Mouse (Mus musculus) lung, embryonic 14.5 days (tissue): ENCODE results near the gene Gm20721. TPM values are rescaled to one million over a fixed set of nuclear protein-coding genes. Genes with fewer than 3 reads are reported as not detected.

Experiments used
- ATAC-seq: fragments of 200-750 bp; cut with Nextera tagmentation; 2 replicates; pipeline ENCODE4 v1.8.0; 2017; ENCODE audit warnings: mild to moderate bottlenecking, moderate TSS enrichment, moderate library complexity; ENCODE audit not compliant: insufficient read depth
- DNase-seq: peaks from one replicate; pipeline ENCODE4 v3.0.0-alpha.2; 2015
- H3K27ac ChIP-seq: fragments of 300-500 bp; sonication (generic); 2 replicates; pipeline ENCODE4 v1.5.1; 2014; ENCODE audit warnings: low read depth, mild to moderate bottlenecking, moderate library complexity
- H3K27me3 ChIP-seq: fragments of 300-500 bp; sonication (generic); 2 replicates; pipeline ENCODE4 v1.6.1; 2014; ENCODE audit warnings: low read length, control low read depth; ENCODE audit not compliant: insufficient read depth
- H3K36me3 ChIP-seq: fragments of 300-500 bp; sonication (generic); 2 replicates; pipeline ENCODE4 v1.6.1; 2014; ENCODE audit warnings: control low read depth; ENCODE audit not compliant: insufficient read depth
- H3K4me1 ChIP-seq: fragments of 300-500 bp; sonication (generic); 2 replicates; pipeline ENCODE4 v1.6.1; 2014; ENCODE audit warnings: antibody characterized with exemption, control low read depth; ENCODE audit not compliant: insufficient read depth
- H3K4me2 ChIP-seq: fragments of 300-500 bp; sonication (generic); 2 replicates; pipeline ENCODE4 v1.6.1; 2014; ENCODE audit warnings: mild to moderate bottlenecking
- H3K4me3 ChIP-seq: fragments of 300-500 bp; sonication (generic); 2 replicates; pipeline ENCODE4 v1.5.1; 2014; ENCODE audit warnings: low read depth, low read length
- H3K9ac ChIP-seq: fragments of 300-500 bp; sonication (generic); 2 replicates; pipeline ENCODE4 v1.6.1; 2014
- H3K9me3 ChIP-seq: fragments of 300-500 bp; sonication (generic); 2 replicates; pipeline ENCODE4 v1.6.1; 2016; ENCODE audit warnings: low read depth, low read length, control low read depth
- CTCF ChIP-seq: IDR thresholded peaks from 2 replicates; pipeline ENCODE4 v1.5.1; 2016; ENCODE audit warnings: antibody characterized with exemption, low read depth
- WGBS: fragments of 180-500 bp; shearing (Covaris S2); extraction: QIAGEN DNeasy Blood & Tissue Kit; methylation state at CpG from one replicate; pipeline ENCODE4 v1.1.7; 2014; 5-methylcytosine and 5-hydroxymethylcytosine counted together
- polyA plus RNA-seq: library from polyadenylated mRNA; unstranded; fragments of >200 nt; fragmentation: Nextera tagmentation; extraction: Ambion mirVana; gene quantifications from 2 replicates; pipeline ENCODE4 v1.2.1, GENCODE M21; 2014

Gm20721 gene
- polyA plus RNA-seq, 1 experiment from 2014 or later: 11.3 TPM

DNA sequence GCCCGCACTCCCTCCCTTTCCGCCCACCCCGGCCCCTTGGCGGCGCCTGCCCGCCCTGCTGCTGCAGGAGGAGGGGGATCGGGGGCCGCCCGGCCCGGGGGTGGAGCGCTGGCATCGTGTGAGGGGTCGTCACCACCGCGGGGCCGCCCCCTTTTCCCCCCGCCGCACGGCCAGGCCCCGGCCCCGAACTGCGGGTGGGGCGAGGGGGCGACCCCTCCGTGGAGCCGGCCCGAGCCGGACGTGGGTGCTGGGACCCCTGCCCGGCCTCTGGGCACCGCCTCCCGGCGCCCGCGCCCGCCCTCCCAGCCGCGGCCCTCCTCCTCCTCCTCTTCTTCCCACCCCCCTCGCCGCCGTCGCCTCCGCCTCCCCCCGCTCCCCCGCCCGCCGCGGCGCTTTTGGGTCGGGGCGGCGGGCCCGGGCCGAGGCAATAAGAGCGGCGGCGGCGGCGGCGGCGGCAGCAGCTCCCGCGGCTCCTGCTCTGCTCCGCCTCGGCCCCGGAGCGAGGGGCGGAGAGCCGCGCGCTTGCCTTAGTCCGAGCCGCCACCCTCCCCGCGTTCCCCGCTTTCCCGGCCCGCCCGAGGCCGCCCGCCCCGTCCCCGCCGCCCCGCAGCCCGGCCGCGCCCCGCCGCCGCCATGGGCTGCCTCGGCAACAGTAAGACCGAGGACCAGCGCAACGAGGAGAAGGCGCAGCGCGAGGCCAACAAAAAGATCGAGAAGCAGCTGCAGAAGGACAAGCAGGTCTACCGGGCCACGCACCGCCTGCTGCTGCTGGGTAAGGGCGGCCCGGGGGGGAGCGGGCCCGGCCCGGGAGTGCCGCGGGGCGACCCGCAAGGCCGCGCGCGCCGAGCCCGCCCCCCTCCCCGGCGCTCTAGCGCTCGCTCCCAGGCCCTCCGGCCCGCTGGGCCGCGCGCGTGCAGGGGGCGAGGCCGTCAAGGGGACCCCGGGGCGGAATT, 16.6 kb downstream of the Gm20721 start:
- no peaks in the 10 kb centered on the region for H3K27me3 ChIP-seq
- H3K36me3 ChIP-seq: peaks cover 12% of the 10 kb centered on the region; the same call in 1 of the 2 replicates
- H3K4me2 ChIP-seq: peak overlapping the region; percentile 76
- TF ChIP-seq CTCF: no peak; the same call in 1 of the 2 replicates
- ATAC-seq (peak; percentile 87), DNase-seq (peak; percentile 92)
- H3K9me3 ChIP-seq: peaks cover 12% of the 10 kb centered on the region; the same call in 1 of the 2 replicates
- peak overlapping the region; percentile 96 for H3K4me3 ChIP-seq
- 1% methylated on average over 104 of the region's 131 CpGs for WGBS
- H3K4me1 ChIP-seq: peaks cover 11% of the 10 kb centered on the region
- H3K27ac ChIP-seq: peak overlapping the region; percentile 100
- peak overlapping the region; percentile 99 for H3K9ac ChIP-seq

DNA sequence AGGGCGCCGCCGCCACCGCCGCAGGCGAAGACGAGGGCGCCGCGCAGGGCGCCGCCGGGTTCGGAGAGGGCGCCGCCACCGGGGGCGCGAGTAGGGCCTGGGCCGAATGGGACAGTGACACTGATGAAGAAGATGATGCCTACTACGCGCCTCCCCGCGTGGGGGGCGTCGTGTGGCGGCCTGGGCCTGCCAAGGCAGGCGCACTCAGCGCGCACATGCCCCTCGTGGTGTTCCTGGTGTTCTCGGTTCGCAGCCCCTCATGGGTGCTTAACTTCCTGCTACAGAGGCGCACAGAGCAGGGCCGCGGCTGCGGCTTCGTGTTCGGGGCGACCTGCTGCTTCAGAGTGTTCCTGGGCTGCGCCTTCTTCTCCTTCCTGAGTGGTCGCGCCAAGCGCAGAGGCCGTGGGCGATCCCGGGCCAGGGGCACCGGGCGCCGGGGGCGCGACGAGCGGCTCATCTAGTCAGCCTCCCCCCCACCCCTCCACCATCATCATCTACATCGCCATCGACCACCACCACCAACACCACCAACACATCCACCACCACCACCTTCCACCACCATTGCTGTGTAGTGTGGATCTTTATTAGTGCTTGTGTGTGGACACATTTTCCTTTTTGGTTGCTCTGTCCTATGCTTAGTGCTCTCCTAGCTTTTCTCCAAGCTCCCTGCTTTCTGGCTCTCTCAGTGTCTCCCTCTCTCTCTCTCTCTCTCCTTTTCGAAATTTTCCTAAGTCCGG, 17.4 kb downstream of the Gm20721 start:
- Histone ChIP-seq H3K27me3 (no peaks in the 10 kb centered on the region), H3K36me3 (peaks cover 4% of the 10 kb centered on the region; the same call in 1 of the 2 replicates), H3K9me3 (peaks cover 12% of the 10 kb centered on the region; the same call in 1 of the 2 replicates), H3K4me1 (0 out of 2 replicates have a peak, but pooled peaks cover 4% of the 10 kb centered on the region), H3K4me3 (peak overlapping the region; percentile 96), H3K27ac (peak overlapping the region; percentile 100), H3K9ac (peak overlapping the region; percentile 99), H3K4me2 (peak overlapping the region; percentile 76)
- TF ChIP-seq CTCF: 0 out of 2 replicates have a peak, but pooled peaks have one; percentile 17
- WGBS: 34% methylated on average over 54 of the region's 58 CpGs
- ATAC-seq (peak; percentile 16), DNase-seq (peak; percentile 49)

DNA sequence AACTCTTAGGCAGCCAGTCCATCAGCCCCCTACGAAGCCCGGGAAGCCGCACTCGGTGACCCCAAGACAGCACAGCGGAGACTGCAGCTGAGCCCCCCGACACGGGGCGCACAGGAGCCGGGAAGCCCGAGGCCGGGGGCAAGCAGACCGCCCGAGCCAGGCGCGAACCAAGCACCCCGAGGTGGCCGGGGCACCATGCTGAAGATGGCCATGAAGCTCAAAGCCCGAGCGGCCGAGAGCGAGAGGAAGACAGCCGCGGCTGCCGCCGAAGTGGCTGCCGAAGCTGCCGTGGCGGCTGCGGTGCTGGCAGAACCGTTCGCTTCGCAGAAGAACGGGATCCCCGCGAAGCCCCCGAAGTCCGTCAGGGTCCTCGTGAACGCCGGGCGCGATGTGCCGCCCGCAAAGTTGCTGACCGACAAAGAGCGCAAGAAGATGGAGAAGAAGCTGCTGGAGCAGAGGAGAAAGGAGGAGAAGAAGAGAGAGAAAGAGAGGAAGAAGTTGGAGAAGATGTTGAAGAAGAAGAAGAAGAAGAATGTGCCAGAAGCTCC, 18.1 kb downstream of the Gm20721 start:
- WGBS: 41% methylated on average over 46 of the region's 46 CpGs
- DNase-seq: peak; percentile 37
- peaks cover 12% of the 10 kb centered on the region; the same call in 1 of the 2 replicates for H3K9me3 ChIP-seq

DNA sequence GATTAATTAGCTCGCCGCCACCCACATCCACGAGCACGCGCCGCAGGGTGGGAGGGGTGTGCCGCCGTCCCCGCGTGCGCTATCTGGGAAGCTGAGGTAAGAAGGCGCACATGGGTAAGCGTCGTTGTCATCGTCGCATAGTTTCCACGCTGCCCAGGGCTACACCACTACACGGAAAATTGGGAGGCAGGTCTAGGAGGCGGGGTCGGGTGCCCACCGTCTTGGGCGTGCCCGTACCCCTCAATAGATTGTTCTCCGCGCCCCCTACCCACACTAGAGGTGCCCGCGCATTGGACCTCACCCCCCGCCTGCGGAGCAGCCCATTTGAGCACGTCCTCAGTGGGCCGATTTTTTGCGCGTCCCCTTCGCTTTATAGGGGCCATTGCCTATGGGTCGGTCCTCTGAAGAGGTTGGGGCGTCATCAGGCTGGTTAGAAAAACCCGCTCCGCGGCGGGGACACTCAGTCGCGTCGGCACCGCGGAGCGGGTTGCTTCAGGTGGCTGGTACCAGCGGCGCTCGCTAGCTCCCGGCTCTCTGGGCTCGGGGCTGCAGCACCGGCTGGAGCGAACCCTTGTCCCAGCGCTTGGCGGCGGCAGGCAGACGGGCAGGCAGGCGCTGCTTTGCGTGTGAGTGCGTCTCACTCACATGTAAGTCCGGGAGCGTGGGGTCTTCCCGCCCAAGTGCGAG, 19.1 kb downstream of the Gm20721 start:
- no peaks in the 10 kb centered on the region for H3K27me3 ChIP-seq
- ATAC-seq: peak; percentile 35
- WGBS: 50% methylated on average over 64 of the region's 64 CpGs
- peak; percentile 85 for DNase-seq
- H3K9ac ChIP-seq: peak overlapping the region; percentile 99
- H3K4me1 ChIP-seq: no peaks in the 10 kb centered on the region
- peaks cover 12% of the 10 kb centered on the region; the same call in 1 of the 2 replicates for H3K9me3 ChIP-seq
- TF ChIP-seq CTCF: no peak
- peak overlapping the region; percentile 76 for H3K4me2 ChIP-seq
- H3K36me3 ChIP-seq: no peaks in the 10 kb centered on the region
- H3K4me3 ChIP-seq: peak overlapping the region; percentile 96
- peak overlapping the region; percentile 72; the same call in 1 of the 2 replicates for H3K27ac ChIP-seq

More for the DNA sequence above, 18.1 kb downstream of the Gm20721 start:
- peak overlapping the region; percentile 99 for H3K9ac ChIP-seq
- H3K4me3 ChIP-seq: peak overlapping the region; percentile 96
- H3K27ac ChIP-seq: peak overlapping the region; percentile 100
- ATAC-seq: no peak
- H3K36me3 ChIP-seq: no peaks in the 10 kb centered on the region
- TF ChIP-seq CTCF: no peak
- H3K27me3 ChIP-seq: no peaks in the 10 kb centered on the region
- peak overlapping the region; percentile 76 for H3K4me2 ChIP-seq
- H3K4me1 ChIP-seq: no peaks in the 10 kb centered on the region

DNA sequence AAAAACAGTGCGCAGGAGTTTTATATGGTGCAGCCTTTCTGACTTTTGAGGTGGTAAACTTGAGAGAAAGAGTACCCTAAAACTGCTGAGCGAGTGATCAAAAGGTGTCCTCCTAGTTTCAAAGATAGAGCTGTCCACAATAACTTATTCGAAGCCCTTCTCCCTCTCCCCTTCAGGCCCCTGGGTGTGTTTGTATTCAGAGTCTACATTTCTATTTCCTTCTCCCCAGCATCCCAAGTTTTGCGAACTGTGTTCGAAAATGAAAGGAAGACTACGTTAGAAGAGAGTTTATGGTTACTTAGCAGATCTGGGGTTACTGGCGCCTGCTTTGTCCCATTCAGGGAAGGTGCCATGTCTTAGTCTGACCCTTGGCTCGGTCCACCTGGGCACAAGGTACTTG, 20.0 kb downstream of the Gm20721 start:
- H3K27me3 ChIP-seq: no peaks in the 10 kb centered on the region
- peak overlapping the region; percentile 96 for H3K4me3 ChIP-seq
- peak overlapping the region; percentile 30; the same call in 1 of the 2 replicates for H3K9ac ChIP-seq
- no peaks in the 10 kb centered on the region for H3K4me1 ChIP-seq
- H3K9me3 ChIP-seq: peaks cover 12% of the 10 kb centered on the region; the same call in 1 of the 2 replicates
- DNase-seq (no peak), ATAC-seq (no peak)
- no peaks in the 10 kb centered on the region for H3K36me3 ChIP-seq
- WGBS: 51% methylated on average over 8 of the region's 8 CpGs
- H3K27ac ChIP-seq: no peak overlapping the region
- peak overlapping the region; percentile 76 for H3K4me2 ChIP-seq
- TF ChIP-seq CTCF: no peak

DNA sequence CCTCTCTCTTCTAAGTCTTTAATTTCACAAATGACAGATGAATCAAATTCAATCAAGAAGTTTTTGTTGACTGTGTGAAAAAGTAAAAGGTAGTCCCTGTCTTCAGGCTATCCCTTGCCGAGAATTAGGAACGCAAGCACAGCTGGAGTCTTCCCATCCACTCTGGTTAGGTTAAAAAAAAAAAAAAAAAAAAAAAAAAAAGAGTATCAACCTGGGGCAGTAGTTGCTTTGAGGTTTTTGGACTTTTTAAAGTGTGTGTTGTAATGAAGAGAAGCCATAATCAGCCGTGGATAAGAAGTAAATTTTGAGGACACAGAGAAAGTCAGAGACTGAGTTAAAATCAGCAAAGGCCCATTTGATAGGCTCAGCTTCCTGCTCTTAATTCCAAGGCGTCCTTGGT, 20.5 kb downstream of the Gm20721 start:
- Histone ChIP-seq H3K4me2 (peak overlapping the region; percentile 76), H3K9me3 (peaks cover 12% of the 10 kb centered on the region; the same call in 1 of the 2 replicates), H3K4me3 (no peak overlapping the region), H3K27ac (no peak overlapping the region), H3K36me3 (no peaks in the 10 kb centered on the region), H3K27me3 (no peaks in the 10 kb centered on the region), H3K9ac (no peak overlapping the region), H3K4me1 (no peaks in the 10 kb centered on the region)
- no peak for TF ChIP-seq CTCF
- DNase-seq (no peak), ATAC-seq (no peak)
- WGBS: 75% methylated on average over 4 of the region's 4 CpGs
